Mouse (Mus musculus): ENCODE results near the gene Olfr1389.

DNA sequence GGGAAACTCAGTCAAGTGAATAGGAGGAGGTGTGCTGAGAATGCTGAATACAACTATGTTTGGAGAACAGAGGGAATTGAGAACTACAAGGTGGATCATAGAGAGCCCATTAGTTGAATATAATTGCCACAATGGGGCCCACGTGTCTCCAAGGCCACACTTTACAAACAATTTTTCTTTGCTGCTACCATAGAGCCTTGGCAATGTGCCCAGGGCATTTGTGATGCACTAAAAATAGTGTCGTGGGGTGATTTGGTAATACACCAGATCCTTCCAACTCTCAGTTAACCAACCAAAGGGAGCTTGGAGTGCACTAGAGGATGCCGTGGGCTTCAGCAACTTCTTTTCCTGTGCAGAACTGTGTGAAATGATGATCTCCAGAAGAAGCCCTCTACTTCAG is 13.5 kb downstream of the Olfr1389 start, which contains the start of gene Olfr1388:
- TF ChIP-seq CTCF (IDR thresholded peaks at IDR 0.05; ENCODE audit: low read depth) (no peak), EP300 (optimal IDR thresholded peaks at IDR 0.05) (no peak)

All from stomach, postnatal 0 days (tissue).